Mouse (Mus musculus) olfactory bulb, adult 2 months (tissue): ENCODE results near the gene Fthl17c. TPM values are rescaled to one million over a fixed set of nuclear protein-coding genes. Genes with fewer than 3 reads are reported as not detected.
"Not testable (repeated sequence)": the region's sequence is repeated elsewhere in the genome, so short reads cannot be mapped to it uniquely, and the experiment has no call there.

Source experiments
- H3K27ac ChIP-seq: fragments of 200-500 bp; 2 replicates; pipeline ENCODE4 v1.5.1; 2012; ENCODE audit warnings: low read depth, low read length; ENCODE audit not compliant: insufficient read depth
- H3K4me1 ChIP-seq: fragments of 200-500 bp; 2 replicates; pipeline ENCODE4 v1.6.1; 2012; ENCODE audit warnings: low read length; ENCODE audit not compliant: control insufficient read depth, insufficient read depth
- H3K4me3 ChIP-seq: fragments of 200-500 bp; 2 replicates; pipeline ENCODE4 v1.5.1; 2012; ENCODE audit warnings: mild to moderate bottlenecking, low read depth, low read length, moderate library complexity; ENCODE audit not compliant: insufficient read depth
- CTCF ChIP-seq: fragments of 200-500 bp; IDR thresholded peaks from 2 replicates; pipeline ENCODE4 v1.5.1; 2012; ENCODE audit warnings: low read depth, mild to moderate bottlenecking, low read length, moderate library complexity; ENCODE audit not compliant: insufficient read depth
- POLR2A ChIP-seq: fragments of 200-500 bp; IDR thresholded peaks from 2 replicates; pipeline ENCODE4 v1.6.1; 2012; ENCODE audit warnings: mild to moderate bottlenecking, low read depth, low read length, moderate library complexity; ENCODE audit not compliant: insufficient read depth
- WGBS: fragments of 180-500 bp; shearing (Covaris S2); methylation state at CpG from one replicate; pipeline ENCODE4 v1.1.7; 2018; 5-methylcytosine and 5-hydroxymethylcytosine counted together
- polyA plus RNA-seq: library from polyadenylated mRNA; stranded (reverse); fragments of >200 nt; gene quantifications from 2 replicates; pipeline ENCODE4 v1.2.4, GENCODE M21; 2012; ENCODE audit warnings: low replicate concordance; ENCODE audit not compliant: missing spikeins, insufficient read depth, insufficient read length

Fthl17c gene
- polyA plus RNA-seq = not detected in 2 replicates

- H3K27ac ChIP-seq, H3K4me1 ChIP-seq, H3K4me3 ChIP-seq: not testable (repeated sequence)
- WGBS = no CpG with 5 or more reads among the region's 11 CpGs
Measured at GRCm38 (mm10) chrX:8976459-8976858, at the start of gene Fthl17c. Gene Fthl17c, minus strand, starts transcription at chrX:8976559.

GRCm38 (mm10) chrX:9019481-9019880 is 43.1 kb upstream of the Fthl17c start:
- TF ChIP-seq POLR2A (no peak), CTCF (no peak)
- WGBS = 39% methylated on average over 10 of the region's 10 CpGs
- Histone ChIP-seq H3K4me3 (no peak overlapping the region), H3K27ac (no peak overlapping the region), H3K4me1 (no peaks in the 10 kb centered on the region)

- Histone ChIP-seq H3K4me3 (no peak overlapping the region), H3K27ac (no peak overlapping the region), H3K4me1 (no peaks in the 10 kb centered on the region)
- WGBS = 50% methylated on average over 1 of the region's 1 CpGs
- TF ChIP-seq POLR2A (no peak), CTCF (no peak)
Measured at GRCm38 (mm10) chrX:9016079-9016478, 39.7 kb upstream of the Fthl17c start.

- not testable (repeated sequence) for H3K27ac ChIP-seq, H3K4me3 ChIP-seq, H3K4me1 ChIP-seq
- WGBS = no CpG with 5 or more reads among the region's 9 CpGs
Measured at GRCm38 (mm10) chrX:8986655-8987054, 10.3 kb upstream of the Fthl17c start, which contains the start of gene Fthl17d. Gene Fthl17d, minus strand, starts transcription at chrX:8986755.

- not testable (repeated sequence) for H3K27ac ChIP-seq, H3K4me3 ChIP-seq, H3K4me1 ChIP-seq
- WGBS = 51% methylated on average over 4 of the region's 4 CpGs
Measured at GRCm38 (mm10) chrX:8964618-8965017, 11.7 kb downstream of the Fthl17c start.

GRCm38 (mm10) chrX:8962875-8963274 is 13.5 kb downstream of the Fthl17c start, which contains the start of gene Fthl17b:
Gene Fthl17b, minus strand, starts transcription at chrX:8962975.
- WGBS = 83% methylated on average over 4 of the region's 11 CpGs
- H3K27ac ChIP-seq, H3K4me1 ChIP-seq, H3K4me3 ChIP-seq: not testable (repeated sequence)

GRCm38 (mm10) chrX:8948130-8948805 is 28.1 kb downstream of the Fthl17c start:
- H3K27ac ChIP-seq, H3K4me1 ChIP-seq, H3K4me3 ChIP-seq: not testable (repeated sequence)
- WGBS = 19% methylated on average over 7 of the region's 7 CpGs

- H3K27ac ChIP-seq = no peak overlapping the region
- TF ChIP-seq CTCF = no peak
- no peak overlapping the region for H3K4me3 ChIP-seq
- H3K4me1 ChIP-seq = peaks cover 3% of the 10 kb centered on the region; the same call in 1 of the 2 replicates
- WGBS = 42% methylated on average over 8 of the region's 8 CpGs
Measured at GRCm38 (mm10) chrX:8944041-8944440, 32.3 kb downstream of the Fthl17c start.

- no peak for TF ChIP-seq POLR2A
- TF ChIP-seq CTCF = no peak
- H3K27ac ChIP-seq = no peak overlapping the region
- 26% methylated on average over 4 of the region's 4 CpGs for WGBS
- no peaks in the 10 kb centered on the region for H3K4me1 ChIP-seq
- no peak overlapping the region for H3K4me3 ChIP-seq
Measured at GRCm38 (mm10) chrX:8927308-8927707, 49.1 kb downstream of the Fthl17c start.

Other genes starting within 250 kb of the Fthl17c start
- gene Ssx9, start 228.1 kb downstream of the Fthl17c start, polyA plus RNA-seq = not detected in 2 replicates
- gene Ssxb5, start 172.9 kb downstream of the Fthl17c start, polyA plus RNA-seq = not detected in 2 replicates
- not detected in 2 replicates for gene Gm6592, start 132.6 kb downstream of the Fthl17c start, polyA plus RNA-seq
- gene Gm5751, start 102.3 kb downstream of the Fthl17c start, polyA plus RNA-seq = not detected in 2 replicates
- gene B630019K06Rik, start 84.2 kb downstream of the Fthl17c start, polyA plus RNA-seq = not detected in 2 replicates
- gene Fthl17b, start 13.6 kb downstream of the Fthl17c start, polyA plus RNA-seq = not detected in 2 replicates
- not detected in 2 replicates for gene Fthl17d, start 10.2 kb upstream of the Fthl17c start, polyA plus RNA-seq
- gene Fthl17e, start 56.9 kb upstream of the Fthl17c start, polyA plus RNA-seq = not detected in 2 replicates
- gene Fthl17f, start 86.5 kb upstream of the Fthl17c start, polyA plus RNA-seq = not detected in 2 replicates
- gene 4930402K13Rik, start 128.0 kb upstream of the Fthl17c start, polyA plus RNA-seq = not detected in 2 replicates
- not detected in 2 replicates for gene Lancl3, start 223.3 kb upstream of the Fthl17c start, polyA plus RNA-seq